Mouse (Mus musculus): ENCODE measurements at regions not wholly inside any gene's neighbourhood (a gene's known extent, or its start where the extent isn't known, plus 50 kb on each side); places are given as distances from the start of the nearest gene placed in this dataset.

GRCm38 (mm10) chr11:90838161-90838560, 150.0 kb upstream of the Tom1l1 start:
- no peak overlapping the region for H3K27ac ChIP-seq
- no peak for TF ChIP-seq CTCF (conservative IDR thresholded peaks at IDR 0.05)
- no peak for DNase-seq (ENCODE audit: low spot score in 2 of 2)
- H3K4me3 ChIP-seq = no peak overlapping the region

GRCm38 (mm10) chr11:90824761-90825160, 136.6 kb upstream of the Tom1l1 start:
- H3K4me3 ChIP-seq = no peak overlapping the region
- H3K27ac ChIP-seq = no peak overlapping the region
- TF ChIP-seq CTCF (conservative IDR thresholded peaks at IDR 0.05) = no peak
- DNase-seq (ENCODE audit: low spot score in 2 of 2) = no peak

DNA sequence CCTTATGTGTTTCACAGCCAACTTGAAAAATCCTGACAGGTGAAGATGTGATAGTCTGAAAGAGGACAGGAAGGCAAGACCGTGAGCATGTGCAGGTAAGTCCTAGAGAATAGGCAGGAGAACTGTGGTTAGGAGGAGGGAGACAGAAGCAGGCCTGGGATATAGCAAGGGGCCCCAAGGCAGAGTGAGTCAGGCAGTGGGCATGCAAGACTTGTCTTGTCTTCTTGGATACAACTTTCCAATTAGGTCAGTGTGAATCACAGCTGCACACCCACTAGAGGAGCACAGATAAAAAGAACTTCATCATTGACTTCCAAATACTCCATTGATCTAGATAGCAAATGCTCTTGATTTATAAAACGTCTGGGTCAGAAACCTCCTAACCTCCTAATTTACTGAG, 128.6 kb upstream of the Tom1l1 start:
- no peak overlapping the region for H3K4me3 ChIP-seq
- DNase-seq (ENCODE audit: low spot score in 2 of 2) = no peak
- no peak overlapping the region for H3K27ac ChIP-seq
- TF ChIP-seq CTCF (conservative IDR thresholded peaks at IDR 0.05) = no peak

- no peak for TF ChIP-seq CTCF (conservative IDR thresholded peaks at IDR 0.05)
- Histone ChIP-seq H3K27ac (no peak overlapping the region), H3K4me3 (no peak overlapping the region)
- DNase-seq (ENCODE audit: low spot score in 2 of 2) = no peak
Measured at GRCm38 (mm10) chr11:90814471-90814870, 126.3 kb upstream of the Tom1l1 start.

DNA sequence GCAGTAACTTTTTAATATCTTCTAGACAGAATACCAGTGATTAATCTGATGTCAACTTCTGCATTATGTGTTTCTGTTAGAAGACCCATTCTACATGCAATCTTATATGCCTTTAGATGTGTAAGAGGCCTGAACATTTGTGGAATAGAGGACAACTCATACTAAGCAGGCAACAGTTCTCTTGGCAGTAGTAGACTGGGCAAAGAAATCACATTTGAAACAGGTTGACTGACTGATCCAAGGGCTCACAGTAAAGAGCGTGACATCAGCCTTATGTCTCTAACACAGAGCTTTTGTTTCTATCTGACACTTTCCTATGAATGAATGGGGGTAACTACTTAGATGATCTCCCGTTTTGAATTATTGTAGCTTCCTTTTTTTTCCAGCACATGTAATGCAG, 124.8 kb upstream of the Tom1l1 start:
- no peak for DNase-seq (ENCODE audit: low spot score in 2 of 2)
- TF ChIP-seq CTCF (conservative IDR thresholded peaks at IDR 0.05) = no peak
- Histone ChIP-seq H3K27ac (no peak overlapping the region), H3K4me3 (no peak overlapping the region)

GRCm38 (mm10) chr11:90812530-90812929, 124.4 kb upstream of the Tom1l1 start:
- TF ChIP-seq CTCF (conservative IDR thresholded peaks at IDR 0.05) = no peak
- no peak overlapping the region for H3K4me3 ChIP-seq
- no peak overlapping the region for H3K27ac ChIP-seq
- peak; percentile 21 to 33 for DNase-seq (ENCODE audit: low spot score in 2 of 2)

- Histone ChIP-seq H3K4me3 (no peak overlapping the region), H3K27ac (no peak overlapping the region)
- no peak for DNase-seq (ENCODE audit: low spot score in 2 of 2)
- no peak for TF ChIP-seq CTCF (conservative IDR thresholded peaks at IDR 0.05)
Measured at GRCm38 (mm10) chr11:90808443-90808842, 120.3 kb upstream of the Tom1l1 start.

- no peak for TF ChIP-seq CTCF (conservative IDR thresholded peaks at IDR 0.05)
- no peak overlapping the region for H3K4me3 ChIP-seq
Measured at GRCm38 (mm10) chr11:90807343-90807742, 119.2 kb upstream of the Tom1l1 start.

DNA sequence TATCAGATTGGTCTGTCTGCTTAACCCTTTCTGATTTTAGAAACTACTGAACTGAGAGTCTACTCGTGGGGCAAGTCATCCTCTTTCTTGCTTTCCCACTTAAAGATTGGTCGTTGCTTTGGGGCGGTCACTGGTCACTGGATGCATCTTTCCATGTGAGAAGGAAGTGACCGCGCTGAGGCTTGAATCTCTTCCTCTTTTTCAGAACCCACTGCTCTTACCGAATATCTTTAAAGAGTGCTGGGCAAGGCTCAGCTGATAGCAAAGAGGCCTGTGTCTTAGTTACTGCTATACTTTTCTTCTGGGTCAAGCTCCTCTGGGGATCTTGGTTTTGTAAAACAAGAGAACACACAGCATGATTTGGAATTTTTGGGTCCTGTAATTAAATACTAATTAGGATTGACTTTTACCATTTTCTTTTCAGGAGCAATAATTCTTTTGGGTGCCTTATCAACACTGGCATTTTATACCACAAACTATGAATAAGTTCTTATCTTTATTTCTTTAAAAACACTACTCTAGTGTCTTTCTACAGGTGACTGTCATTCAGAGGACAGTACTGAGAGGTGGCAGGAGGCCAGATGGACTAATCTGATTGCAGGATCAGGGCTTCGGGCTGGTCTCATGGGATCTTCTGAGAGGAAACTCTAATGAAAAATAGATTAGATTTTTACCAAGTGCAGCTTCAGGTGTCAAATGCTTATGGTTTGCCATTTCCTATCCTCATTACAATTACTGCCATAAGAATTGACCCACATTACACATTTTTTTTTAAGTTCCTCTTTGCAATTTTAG, 114.6 kb upstream of the Tom1l1 start:
- Histone ChIP-seq H3K27ac (no peak overlapping the region), H3K4me3 (no peak overlapping the region)
- no peak for TF ChIP-seq CTCF (conservative IDR thresholded peaks at IDR 0.05)
- DNase-seq (ENCODE audit: low spot score in 2 of 2) = no peak

More at GRCm38 (mm10) chr11:90807343-90807742, 119.2 kb upstream of the Tom1l1 start:
- no peak for DNase-seq (ENCODE audit: low spot score in 2 of 2)
- no peak overlapping the region for H3K27ac ChIP-seq

DNA sequence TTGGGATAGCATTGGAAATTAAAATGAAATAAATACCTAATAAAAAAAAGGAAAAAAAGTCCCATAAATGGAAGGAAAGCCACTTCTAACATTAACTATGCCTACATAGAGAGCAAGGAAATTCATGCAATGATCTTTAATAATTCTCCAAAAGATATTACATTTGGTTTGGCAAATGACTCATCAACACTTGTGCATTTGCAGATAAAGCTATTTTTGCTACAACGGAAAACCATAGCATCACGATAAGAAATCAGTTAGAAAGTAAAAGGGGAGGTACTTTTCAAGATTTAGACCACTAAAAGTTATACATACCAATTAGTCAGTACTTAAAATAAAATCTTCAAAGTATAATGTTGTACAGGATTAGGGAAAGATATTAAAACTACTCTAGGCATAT, 109.4 kb upstream of the Tom1l1 start:
- TF ChIP-seq CTCF (conservative IDR thresholded peaks at IDR 0.05) = no peak
- Histone ChIP-seq H3K4me3 (no peak overlapping the region), H3K27ac (no peak overlapping the region)
- no peak for DNase-seq (ENCODE audit: low spot score in 2 of 2)

DNA sequence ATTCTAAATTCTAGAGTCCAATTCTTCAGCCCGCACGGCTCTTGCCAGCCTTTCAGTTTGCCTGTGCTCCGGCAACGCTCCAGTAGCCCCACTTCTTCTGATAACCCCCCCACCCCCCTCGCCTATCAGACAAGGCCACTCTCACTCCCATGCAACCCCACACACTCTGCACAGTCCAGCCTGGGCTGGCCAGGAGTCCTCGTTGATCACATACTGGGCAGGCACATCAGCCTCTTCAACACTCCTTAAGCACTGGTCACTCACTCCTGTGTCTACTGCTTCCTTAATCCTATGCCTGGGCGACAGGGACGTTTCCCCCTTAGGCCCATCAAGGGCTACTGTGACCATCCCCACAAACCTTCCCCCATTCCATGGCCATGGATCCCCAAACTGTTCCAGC, 95.4 kb upstream of the Tom1l1 start:
- H3K27ac ChIP-seq = no peak overlapping the region
- H3K4me3 ChIP-seq = no peak overlapping the region
- TF ChIP-seq CTCF (conservative IDR thresholded peaks at IDR 0.05) = no peak
- no peak for DNase-seq (ENCODE audit: low spot score in 2 of 2)

DNA sequence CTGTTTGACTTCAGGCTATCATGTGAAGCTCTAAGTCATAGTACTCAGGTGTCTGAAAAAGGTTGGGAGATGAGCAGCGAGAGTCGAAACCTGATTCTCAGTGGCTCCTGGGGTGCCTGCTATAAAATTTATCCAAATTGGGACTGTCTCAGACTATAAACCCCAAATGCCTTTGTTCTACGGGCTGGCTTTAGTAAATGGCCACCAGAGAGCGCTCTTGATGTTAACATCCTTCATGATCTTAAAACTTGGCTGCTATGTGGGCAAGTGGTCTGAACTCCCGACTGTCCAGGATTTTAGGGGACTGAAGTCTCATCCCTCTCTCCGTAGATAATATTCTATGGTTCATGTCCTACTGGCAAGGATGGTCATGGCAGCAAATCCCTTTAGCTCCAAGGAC, 94.8 kb upstream of the Tom1l1 start:
- peak in 1 of 2 experiments; percentile 12 for DNase-seq (ENCODE audit: low spot score in 2 of 2)
- TF ChIP-seq CTCF (conservative IDR thresholded peaks at IDR 0.05) = peak; percentile 78
- H3K27ac ChIP-seq = no peak overlapping the region
- H3K4me3 ChIP-seq = no peak overlapping the region

- no peak for TF ChIP-seq CTCF (conservative IDR thresholded peaks at IDR 0.05)
- peak in 1 of 2 experiments; percentile 21 for DNase-seq (ENCODE audit: low spot score in 2 of 2)
- H3K27ac ChIP-seq = no peak overlapping the region
- H3K4me3 ChIP-seq = no peak overlapping the region
Measured at GRCm38 (mm10) chr11:90775752-90776151, 87.6 kb upstream of the Tom1l1 start.

DNA sequence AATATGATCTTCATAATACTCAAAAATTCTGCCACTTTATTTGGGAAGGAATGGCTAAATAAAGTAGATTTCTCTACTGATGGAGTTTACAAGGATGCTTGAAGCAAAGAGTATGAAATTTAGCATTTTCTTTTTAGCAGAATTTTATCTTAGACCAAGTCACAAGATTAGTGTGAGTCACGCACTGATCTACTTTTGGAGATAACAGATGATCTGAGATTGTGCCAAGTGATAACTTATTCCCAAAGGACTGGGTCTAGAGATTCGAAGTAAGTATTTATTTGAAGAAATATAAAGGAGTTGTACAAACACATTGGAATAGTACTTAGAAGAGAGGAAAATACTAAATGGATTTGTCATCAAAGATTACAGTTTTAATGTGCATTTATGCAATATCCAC, 67.8 kb upstream of the Tom1l1 start:
- peak in 1 of 2 experiments; percentile 22 for DNase-seq (ENCODE audit: low spot score in 2 of 2)
- no peak overlapping the region for H3K4me3 ChIP-seq
- TF ChIP-seq CTCF (conservative IDR thresholded peaks at IDR 0.05) = no peak
- no peak overlapping the region for H3K27ac ChIP-seq
